Mouse (Mus musculus): ENCODE results near the gene Lcp2. TPM values are rescaled to one million over a fixed set of nuclear protein-coding genes. Genes with fewer than 3 reads are reported as not detected.

The Lcp2 gene
- total and polyA plus RNA-seq, 3 experiments = 19.4 to 24.0 (median 20.1) TPM

DNA sequence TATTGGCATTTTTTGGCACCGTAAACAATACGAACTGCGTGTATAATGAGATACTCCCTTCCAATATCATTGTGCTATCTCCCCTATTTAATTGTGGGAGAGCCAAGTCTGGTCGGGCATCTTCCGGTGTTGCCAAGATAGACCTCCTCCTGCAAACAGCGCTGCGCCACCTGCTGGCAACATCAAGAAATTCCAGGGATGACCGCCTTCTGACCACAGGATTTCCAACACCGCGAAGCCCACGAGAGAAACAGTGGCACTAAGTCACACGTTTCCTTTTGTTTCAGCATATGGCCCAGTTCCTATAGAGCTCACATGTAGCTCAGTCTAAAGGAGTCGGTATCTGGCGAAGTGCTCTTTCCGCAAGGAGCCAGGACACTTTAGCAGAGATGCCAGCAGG is 27.1 kb downstream of the Lcp2 start:
- in situ Hi-C loops (cut with MboI; ENCODE audit: low pct_ligation_motif_present, low pct_unique_long_range_greater_than_20kb, low sequenced_read_pairs) (loop anchor here (10.0 kb wide), 1 partner anchor 69 kb away; no protein-coding TSS in a partner anchor), dilution Hi-C loops (cut with MboI; ENCODE audit: extremely low pct_ligation_motif_present, extremely low pct_unique_long_range_greater_than_20kb, low sequenced_read_pairs) (no loop called here)
- Histone ChIP-seq H3K9ac (ENCODE audit: insufficient read depth, low read depth) (no peak overlapping the region), H3K4me2 (ENCODE audit: insufficient read depth, low read depth, poor library complexity, severe bottlenecking) (no peak overlapping the region), H3K79me2 (replicated peaks; ENCODE audit: control insufficient read depth, extremely low read depth, insufficient read depth, poor library complexity, severe bottlenecking) (no peaks in the 10 kb centered on the region), H3K27ac (ENCODE audit: insufficient read depth, low read depth) (no peak overlapping the region), H3K4me1 (ENCODE audit: control insufficient read depth in 1 of 2, insufficient read depth in 2 of 2) (peaks cover 9 to 65% of the 10 kb centered on the region in 2 experiments), H3K9me3 (replicated peaks; ENCODE audit: low read length) (no peaks in the 10 kb centered on the region), H3K27me3 (replicated peaks) (no peaks in the 10 kb centered on the region), H3K4me3 (replicated peaks in 1 of 3; ENCODE audit: low read depth in 2 of 3, low read length in 2 of 3, poor library complexity in 1 of 3) (no peak overlapping the region), H3K36me3 (replicated peaks in 1 of 2; ENCODE audit: control insufficient read depth in 1 of 2, insufficient read depth in 1 of 2, low read length in 1 of 2) (peaks cover 85 to 89% of the 10 kb centered on the region in 2 experiments)
- TF ChIP-seq NRF1 (IDR thresholded peaks at IDR 0.05; ENCODE audit: low read depth, low read length) (no peak), HCFC1 (IDR thresholded peaks at IDR 0.05; ENCODE audit: low read depth, low read length) (peak; percentile 63), SMC3 (IDR thresholded peaks at IDR 0.05; ENCODE audit: low read depth, low read length) (peak; percentile 99), SIN3A (IDR thresholded peaks at IDR 0.05; ENCODE audit: low read length) (peak; percentile 60), IRF4 (IDR thresholded peaks at IDR 0.05; ENCODE audit: low read depth, low read length) (peak; percentile 76), BHLHE40 (IDR thresholded peaks at IDR 0.05; ENCODE audit: low read depth, low read length) (peak; percentile 50), TCF12 (IDR thresholded peaks at IDR 0.05; ENCODE audit: low read depth, low read length) (peak; percentile 42; the same call in 1 of the 2 replicates), CTCF (conservative IDR thresholded peaks at IDR 0.05 in 1 of 2, IDR thresholded peaks at IDR 0.05 in 1 of 2; ENCODE audit: low read depth in 2 of 2, low read length in 2 of 2) (peak; percentile 83 to 98), E2F4 (IDR thresholded peaks at IDR 0.05; ENCODE audit: insufficient replicate concordance, low read depth, low read length) (no peak), MAZ (IDR thresholded peaks at IDR 0.05; ENCODE audit: low read depth, low read length) (0 out of 2 replicates have a peak, but pooled peaks have one; percentile 47), MEF2A (IDR thresholded peaks at IDR 0.05; ENCODE audit: borderline replicate concordance, low read depth, low read length) (peak; percentile 69), JUND (conservative IDR thresholded peaks at IDR 0.05; ENCODE audit: low read depth, low read length) (no peak), RAD21 (IDR thresholded peaks at IDR 0.05; ENCODE audit: low read depth, low read length) (peak; percentile 92), ELF1 (IDR thresholded peaks at IDR 0.05; ENCODE audit: low read depth, low read length) (peak; percentile 82), MYC (IDR thresholded peaks at IDR 0.05; ENCODE audit: low read depth, low read length) (peak; percentile 65; the same call in 1 of the 2 replicates), NELFE (IDR thresholded peaks at IDR 0.05; ENCODE audit: low read depth, low read length) (peak; percentile 63; the same call in 1 of the 2 replicates), EP300 (IDR thresholded peaks at IDR 0.05; ENCODE audit: low read length) (peak; percentile 30; the same call in 1 of the 2 replicates), ZC3H11A (IDR thresholded peaks at IDR 0.05; ENCODE audit: low read depth, low read length) (peak; percentile 85), MAX (IDR thresholded peaks at IDR 0.05; ENCODE audit: low read length) (peak; percentile 66; the same call in 1 of the 2 replicates), POLR2AphosphoS2 (IDR thresholded peaks at IDR 0.05; ENCODE audit: low read depth, low read length) (no peak)
- DNase-seq (ENCODE audit: extremely low read depth) = peak; percentile 81

DNA sequence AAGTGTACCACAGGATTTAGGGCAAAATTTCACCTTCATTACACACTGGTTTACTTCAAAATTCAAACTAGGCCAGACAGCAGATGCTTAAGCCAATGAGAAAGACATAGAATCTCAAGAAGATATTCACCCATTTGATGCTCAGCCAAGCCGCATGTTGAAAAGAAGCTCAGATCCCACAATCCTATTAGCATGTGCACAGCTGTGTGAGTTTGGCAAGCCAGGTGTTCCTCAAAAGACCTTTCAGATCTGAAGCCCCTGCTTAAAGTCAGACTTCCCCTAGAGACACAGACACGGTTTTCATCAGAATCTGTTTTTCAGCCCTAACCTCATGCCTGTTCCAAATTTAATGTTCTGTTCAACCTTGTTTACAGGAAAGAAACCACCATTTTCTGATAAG is 31.1 kb downstream of the Lcp2 start:
- peaks cover 2 to 50% of the 10 kb centered on the region in 2 experiments; a peak in 3 of 4 replicates for H3K4me1 ChIP-seq (ENCODE audit: control insufficient read depth in 1 of 2, insufficient read depth in 2 of 2)
- DNase-seq (ENCODE audit: extremely low read depth) = peak; percentile 41

More for the DNA sequence above, 31.1 kb downstream of the Lcp2 start:
- no peak overlapping the region for H3K27ac ChIP-seq (ENCODE audit: insufficient read depth, low read depth)
- no peaks in the 10 kb centered on the region for H3K79me2 ChIP-seq (replicated peaks; ENCODE audit: control insufficient read depth, extremely low read depth, insufficient read depth, poor library complexity, severe bottlenecking)
- dilution Hi-C loops (cut with MboI; ENCODE audit: extremely low pct_ligation_motif_present, extremely low pct_unique_long_range_greater_than_20kb, low sequenced_read_pairs) (no loop called here), in situ Hi-C loops (cut with MboI; ENCODE audit: low pct_ligation_motif_present, low pct_unique_long_range_greater_than_20kb, low sequenced_read_pairs) (loop anchor here (10.0 to 25.0 kb wide), 2 partner anchors 73 to 341 kb away; no protein-coding TSS in a partner anchor)
- H3K27me3 ChIP-seq (replicated peaks) = no peaks in the 10 kb centered on the region
- 0 out of 2 replicates have a peak, but pooled peaks have one; percentile 15 for TF ChIP-seq MAX (IDR thresholded peaks at IDR 0.05; ENCODE audit: low read length)
- TF ChIP-seq HCFC1 (IDR thresholded peaks at IDR 0.05; ENCODE audit: low read depth, low read length) = no peak
- 0 out of 2 replicates have a peak, but pooled peaks have one; percentile 3 for TF ChIP-seq ETS1 (conservative IDR thresholded peaks at IDR 0.05; ENCODE audit: low read depth, low read length)
- H3K9me3 ChIP-seq (replicated peaks; ENCODE audit: low read length) = no peaks in the 10 kb centered on the region
- H3K4me3 ChIP-seq (replicated peaks in 1 of 3; ENCODE audit: low read depth in 2 of 3, low read length in 2 of 3, poor library complexity in 1 of 3) = no peak overlapping the region
- no peak overlapping the region for H3K4me2 ChIP-seq (ENCODE audit: insufficient read depth, low read depth, poor library complexity, severe bottlenecking)
- no peak overlapping the region for H3K9ac ChIP-seq (ENCODE audit: insufficient read depth, low read depth)
- peaks cover 65 to 84% of the 10 kb centered on the region in 2 experiments for H3K36me3 ChIP-seq (replicated peaks in 1 of 2; ENCODE audit: control insufficient read depth in 1 of 2, insufficient read depth in 1 of 2, low read length in 1 of 2)
